Mouse (Mus musculus) erythroblast, embryonic 14.5 days (primary cell): ENCODE data around the gene Ube3b.

Experiments
- GATA1 ChIP-seq: IDR thresholded peaks from 2 replicates; pipeline ENCODE4 v1.6.1; 2012; ENCODE audit warnings: low read length, inconsistent platforms, mixed read lengths
- TAL1 ChIP-seq: IDR thresholded peaks from 3 replicates; pipeline ENCODE4 v1.6.1; 2012; ENCODE audit warnings: low read length, inconsistent platforms, mixed read lengths

DNA sequence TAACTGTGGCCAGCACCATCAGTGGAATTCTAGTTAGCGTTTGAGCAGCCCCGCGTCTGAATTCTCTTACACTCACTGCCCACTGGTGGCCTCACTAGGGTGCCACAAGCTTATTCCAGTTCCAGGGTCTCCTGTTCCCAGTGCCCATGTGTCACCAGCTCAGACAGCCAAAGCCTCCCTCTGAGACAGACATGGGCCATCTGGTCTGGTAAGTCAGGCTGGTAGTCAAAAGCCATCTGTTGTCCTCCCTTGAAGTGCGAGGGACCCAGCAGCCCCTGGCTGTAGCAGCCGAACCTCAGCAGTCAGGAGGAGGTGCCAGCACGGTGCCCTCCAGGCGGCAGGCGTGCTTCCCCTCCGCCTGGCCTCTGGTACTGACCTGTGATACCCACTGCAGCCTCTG is 75.9 kb downstream of the Ube3b start:
- no peak for TF ChIP-seq GATA1
- no peak for TF ChIP-seq TAL1
